Mouse (Mus musculus) G1E (cell line): ENCODE results near the gene Klhl18.

Source experiments
- CTCF ChIP-seq: IDR thresholded peaks from 2 replicates; pipeline ENCODE4 v1.5.1; 2012; ENCODE audit warnings: low read depth, low read length, inconsistent platforms, mixed read lengths
- GATA1 ChIP-seq: IDR thresholded peaks from 2 replicates; pipeline ENCODE4 v1.6.1; 2012; ENCODE audit warnings: borderline replicate concordance, low read length, inconsistent platforms, mixed read lengths
- GATA2 ChIP-seq: IDR thresholded peaks from 2 replicates; pipeline ENCODE4 v1.6.1; 2012; ENCODE audit warnings: low read depth, low read length, inconsistent platforms, borderline replicate concordance
- TAL1 ChIP-seq: conservative IDR thresholded peaks from 2 replicates; pipeline ENCODE4 v1.6.1; 2012; ENCODE audit warnings: low read depth, low read length, inconsistent platforms, mixed read lengths

DNA sequence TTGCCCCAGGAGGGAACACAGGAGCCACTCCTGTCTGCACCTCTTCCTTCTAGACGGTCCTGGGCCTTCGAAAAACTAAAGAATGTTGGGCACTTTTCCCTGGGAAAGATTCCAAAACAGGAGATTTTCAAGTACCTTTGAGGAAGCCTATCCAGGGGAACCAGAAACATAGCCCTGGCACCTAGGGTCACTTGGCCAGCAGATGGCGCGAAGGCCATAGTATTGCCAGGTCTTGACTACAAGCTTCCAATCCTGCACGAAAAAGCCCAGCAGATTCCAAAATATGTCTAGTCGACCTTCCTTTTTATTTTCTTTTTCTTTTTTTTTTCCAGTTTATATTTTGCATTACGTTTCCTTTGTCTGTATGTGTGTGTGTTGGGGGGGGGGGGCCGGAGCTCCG is 62.7 kb downstream of the Klhl18 start:
- TF ChIP-seq CTCF, result no peak
- TF ChIP-seq GATA1, result no peak
- no peak for TF ChIP-seq TAL1
- TF ChIP-seq GATA2, result no peak
